Mouse (Mus musculus) lung, postnatal 0 days (tissue): ENCODE measurements around the gene Sco1. TPM values are rescaled to one million over a fixed set of nuclear protein-coding genes. Genes with fewer than 3 reads are reported as not detected.

Experiments
- ATAC-seq: fragments of 200-750 bp; cut with Nextera tagmentation; 2 replicates; pipeline ENCODE4 v1.8.0; 2017; ENCODE audit warnings: moderate library complexity
- DNase-seq: peaks from one replicate; pipeline ENCODE4 v3.0.0-alpha.2; 2016; ENCODE audit warnings: low spot score
- H3K27ac ChIP-seq: fragments of 300-500 bp; sonication (generic); 2 replicates; pipeline ENCODE4 v1.5.1; 2014; ENCODE audit warnings: antibody characterized with exemption, mild to moderate bottlenecking, low read length, mixed read lengths
- H3K27me3 ChIP-seq: fragments of 300-500 bp; sonication (generic); replicated peaks from 2 replicates; pipeline ENCODE4 v1.6.1; 2014; ENCODE audit warnings: low read length, mixed read lengths; ENCODE audit not compliant: insufficient read depth
- H3K36me3 ChIP-seq: fragments of 300-500 bp; sonication (generic); 2 replicates; pipeline ENCODE4 v1.6.1; 2014; ENCODE audit warnings: low read length, mixed read lengths; ENCODE audit not compliant: insufficient read depth
- H3K4me1 ChIP-seq: fragments of 300-500 bp; sonication (generic); 2 replicates; pipeline ENCODE4 v1.6.1; 2014; ENCODE audit warnings: antibody characterized with exemption, low read depth, low read length, mixed read lengths; ENCODE audit not compliant: insufficient read depth
- H3K4me2 ChIP-seq: fragments of 300-500 bp; sonication (generic); replicated peaks from 2 replicates; pipeline ENCODE4 v1.6.1; 2014; ENCODE audit warnings: low read depth, mild to moderate bottlenecking, low read length, moderate library complexity, mixed read lengths
- H3K4me3 ChIP-seq: fragments of 300-500 bp; sonication (generic); 2 replicates; pipeline ENCODE4 v1.5.1; 2014; ENCODE audit warnings: low read depth, low read length
- H3K9ac ChIP-seq: fragments of 300-500 bp; sonication (generic); replicated peaks from 2 replicates; pipeline ENCODE4 v1.6.1; 2014; ENCODE audit warnings: low read depth, mild to moderate bottlenecking
- H3K9me3 ChIP-seq: fragments of 300-500 bp; sonication (generic); 2 replicates; pipeline ENCODE4 v1.6.1; 2016; ENCODE audit warnings: low read length, mixed read lengths
- CTCF ChIP-seq: IDR thresholded peaks from 2 replicates; pipeline ENCODE4 v1.5.1; 2016; ENCODE audit warnings: antibody characterized with exemption, mild to moderate bottlenecking
- EP300 ChIP-seq: IDR thresholded peaks from 2 replicates; pipeline ENCODE4 v1.6.1; 2016; ENCODE audit warnings: antibody characterized with exemption, mild to moderate bottlenecking, control low read depth
- WGBS: fragments of 180-500 bp; shearing (Covaris S2); extraction: QIAGEN DNeasy Blood & Tissue Kit; methylation state at CpG from one replicate; pipeline ENCODE4 v1.1.7; 2014; 5-methylcytosine and 5-hydroxymethylcytosine counted together
- microRNA-seq: library from miRNA; unstranded; fragments of <30 nt; microRNA quantifications from one replicate; pipeline ENCODE4, GENCODE M21; 2016
- polyA plus RNA-seq: library from polyadenylated mRNA; unstranded; fragments of >200 nt; fragmentation: Nextera tagmentation; extraction: Ambion mirVana; gene quantifications from 2 replicates; pipeline ENCODE4 v1.2.1, GENCODE M21; 2015

Sco1 gene
- polyA plus RNA-seq, 1 experiment from 2014 or later = 9.7 TPM

- no peak overlapping the region for H3K9ac ChIP-seq
- ATAC-seq (no peak), DNase-seq (no peak)
- TF ChIP-seq EP300 (no peak), CTCF (no peak)
- H3K4me2 ChIP-seq = no peak overlapping the region
- no peaks in the 10 kb centered on the region for H3K4me1 ChIP-seq
- H3K4me3 ChIP-seq = no peak overlapping the region
- 89% methylated on average over 6 of the region's 6 CpGs for WGBS
- H3K9me3 ChIP-seq = no peaks in the 10 kb centered on the region
- no peaks in the 10 kb centered on the region for H3K27me3 ChIP-seq
- no peaks in the 10 kb centered on the region for H3K36me3 ChIP-seq
- H3K27ac ChIP-seq = no peak overlapping the region
These were observed 60.9 kb downstream of the Sco1 start for GRCm38 (mm10) chr11:67113381-67113780.

GRCm38 (mm10) chr11:67114261-67114660, 61.8 kb downstream of the Sco1 start:
- Histone ChIP-seq H3K4me1 (no peaks in the 10 kb centered on the region), H3K36me3 (no peaks in the 10 kb centered on the region), H3K27me3 (no peaks in the 10 kb centered on the region), H3K9me3 (no peaks in the 10 kb centered on the region), H3K4me3 (no peak overlapping the region), H3K27ac (no peak overlapping the region), H3K4me2 (no peak overlapping the region), H3K9ac (no peak overlapping the region)
- WGBS = 90% methylated on average over 5 of the region's 5 CpGs
- ATAC-seq = no peak
- no peak for TF ChIP-seq CTCF
- TF ChIP-seq EP300 = no peak
- DNase-seq = no peak

GRCm38 (mm10) chr11:67114901-67115300, 62.4 kb downstream of the Sco1 start:
- Histone ChIP-seq H3K27ac (no peak overlapping the region), H3K4me3 (no peak overlapping the region), H3K36me3 (no peaks in the 10 kb centered on the region), H3K4me2 (no peak overlapping the region), H3K27me3 (no peaks in the 10 kb centered on the region), H3K9ac (no peak overlapping the region), H3K4me1 (no peaks in the 10 kb centered on the region), H3K9me3 (no peaks in the 10 kb centered on the region)
- 90% methylated on average over 12 of the region's 12 CpGs for WGBS
- DNase-seq = no peak
- TF ChIP-seq EP300 = no peak
- no peak for TF ChIP-seq CTCF
- ATAC-seq = no peak

Small RNA genes within 50 kb of the gene (microRNA-seq; reads per million reads assigned to microRNA genes)
- gene Mir6923 = not detected

Other genes with a start within 250 kb of the Sco1 start
- 1.8 and 1.9 TPM in 2 replicates for gene Pirt, start 140.7 kb upstream of the Sco1 start, polyA plus RNA-seq
- gene Tmem238l, start 96.0 kb upstream of the Sco1 start, polyA plus RNA-seq = not detected in 2 replicates
- gene Tmem220, start 27.5 kb upstream of the Sco1 start, polyA plus RNA-seq = 3.5 and 5.4 TPM in 2 replicates
- 29.3 and 36.4 TPM in 2 replicates for gene Adprm, start 76 bp upstream of the Sco1 start, polyA plus RNA-seq
- 0.07 and 0.12 TPM in 2 replicates for gene Myh3, start 25.6 kb downstream of the Sco1 start, polyA plus RNA-seq
- not detected in 2 replicates for gene Myh2, start 118.4 kb downstream of the Sco1 start, polyA plus RNA-seq
- gene Myh1, start 147.4 kb downstream of the Sco1 start, polyA plus RNA-seq = 0.02 TPM in 1 of 2 replicates, not detected in the other
- not detected in 2 replicates for gene Myh4, start 185.4 kb downstream of the Sco1 start, polyA plus RNA-seq
- gene Myh8, start 224.5 kb downstream of the Sco1 start, polyA plus RNA-seq = 0.18 and 0.29 TPM in 2 replicates